Mouse (Mus musculus) adrenal gland, postnatal 14 days (tissue): ENCODE measurements around the gene Stk39. TPM values are rescaled to one million over a fixed set of nuclear protein-coding genes. Genes with fewer than 3 reads are reported as not detected.

Experiments used
- DNase-seq: peaks from one replicate; pipeline ENCODE4 v3.0.0; 2021; ENCODE audit warnings: mixed read lengths
- total RNA-seq: library from RNA; stranded (reverse); gene quantifications from 2 replicates; pipeline ENCODE4 v1.2.3, GENCODE M21; 2021

Stk39 gene
- total RNA-seq, 1 experiment from 2014 or later: 61.9 TPM

- no peak for DNase-seq
Measured at GRCm38 (mm10) chr2:68420223-68420622, 51.8 kb downstream of the Stk39 start.

DNA sequence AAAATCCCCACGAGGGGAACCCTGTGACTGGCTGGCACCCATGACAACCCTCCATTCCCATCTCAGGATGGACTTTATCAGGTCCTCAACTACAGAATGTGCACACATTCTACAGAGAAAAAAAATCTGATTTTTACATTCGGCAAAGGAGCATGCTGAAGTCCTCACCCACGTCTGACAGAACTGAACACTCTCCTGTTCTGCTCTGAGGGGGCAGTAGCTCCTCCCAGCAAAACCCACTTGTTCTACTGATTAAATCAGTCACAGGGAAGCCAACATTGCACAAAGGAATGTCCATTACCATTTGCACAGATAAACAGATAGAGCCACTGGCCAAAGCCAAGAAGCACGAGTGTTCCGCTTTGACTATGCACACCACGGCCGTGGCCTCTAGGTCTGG is 52.3 kb downstream of the Stk39 start:
- no peak for DNase-seq

GRCm38 (mm10) chr2:68419165-68419564 is 52.9 kb downstream of the Stk39 start:
- no peak for DNase-seq

DNA sequence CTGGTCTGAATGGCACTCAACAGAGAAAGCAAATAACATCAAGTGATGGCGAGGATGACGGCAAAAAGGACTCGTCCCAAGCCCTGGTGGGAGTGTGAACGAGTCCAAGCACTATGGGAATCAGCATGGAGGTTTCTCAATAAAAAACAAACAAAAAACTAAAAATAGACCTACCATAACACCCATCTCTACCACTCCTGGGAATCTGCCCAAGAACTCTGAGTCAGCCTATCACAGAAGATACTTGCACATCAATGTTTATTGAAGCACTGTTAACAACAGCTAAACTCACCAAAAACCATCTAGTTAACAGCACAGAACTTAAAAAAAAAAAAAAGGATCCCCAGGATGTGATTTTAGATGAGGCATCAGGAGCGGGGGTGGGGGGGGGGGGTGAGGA is 55.0 kb downstream of the Stk39 start:
- no peak for DNase-seq

DNA sequence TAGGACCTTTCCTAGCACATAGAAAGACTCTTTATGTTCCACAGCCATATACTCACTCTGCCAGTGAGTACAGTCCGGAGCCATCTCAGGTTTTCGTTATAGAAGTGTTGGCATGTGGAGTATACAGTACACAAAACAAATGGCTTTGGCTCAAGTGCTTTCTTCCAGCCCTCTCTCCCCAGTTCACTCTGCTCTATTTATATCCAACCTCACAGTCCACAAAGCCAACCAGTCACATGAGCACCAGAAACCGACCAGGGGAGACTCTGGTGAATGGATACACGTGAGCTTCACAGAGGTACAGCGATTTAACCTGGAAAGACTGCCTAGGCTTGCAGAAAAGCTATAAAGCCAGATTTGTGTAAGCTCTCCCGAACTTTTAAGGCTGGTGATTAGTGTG is 56.4 kb downstream of the Stk39 start:
- no peak for DNase-seq

GRCm38 (mm10) chr2:68412149-68412548 is 59.9 kb downstream of the Stk39 start:
- no peak for DNase-seq

GRCm38 (mm10) chr2:68411201-68411600 is 60.9 kb downstream of the Stk39 start:
- no peak for DNase-seq

- no peak for DNase-seq
Measured at GRCm38 (mm10) chr2:68409640-68410215, 62.3 kb downstream of the Stk39 start.

- DNase-seq: no peak
Measured at GRCm38 (mm10) chr2:68408271-68408980, 63.6 kb downstream of the Stk39 start.

DNA sequence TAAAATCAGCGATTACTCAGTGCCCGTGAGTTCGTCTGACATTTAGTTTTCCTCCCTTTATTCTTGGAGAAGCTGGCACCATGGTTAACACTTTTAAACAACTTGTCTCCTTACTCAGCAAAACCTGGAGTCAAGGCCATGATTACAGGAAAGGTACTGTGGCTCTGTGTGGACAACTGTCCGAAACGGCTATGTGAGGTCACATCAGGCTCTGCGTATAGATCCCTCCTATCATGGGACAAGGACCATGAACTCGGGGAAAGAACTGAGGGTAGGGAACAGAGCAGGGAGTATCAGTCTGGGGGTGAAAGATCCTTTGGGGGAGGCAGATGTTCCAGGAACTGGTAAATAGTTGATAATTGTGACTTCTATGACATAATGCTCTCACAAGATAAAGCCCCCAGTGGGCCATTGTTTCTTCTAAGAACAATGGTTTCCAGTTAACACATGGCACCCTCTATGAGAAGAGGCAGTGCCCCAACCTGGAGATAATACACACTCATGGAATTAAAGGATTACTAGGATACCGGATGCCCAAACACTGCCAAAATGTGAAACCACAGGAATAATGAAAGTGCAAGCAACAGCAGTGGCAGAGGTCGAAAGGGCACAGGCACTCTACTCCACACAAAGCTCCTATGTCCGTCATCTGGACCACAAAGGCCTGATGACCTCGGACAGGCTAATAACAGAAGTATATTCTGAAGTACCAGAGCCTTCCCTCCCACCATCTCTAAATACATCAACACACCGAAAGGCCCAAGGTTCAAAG is 64.7 kb downstream of the Stk39 start:
- DNase-seq: no peak

DNA sequence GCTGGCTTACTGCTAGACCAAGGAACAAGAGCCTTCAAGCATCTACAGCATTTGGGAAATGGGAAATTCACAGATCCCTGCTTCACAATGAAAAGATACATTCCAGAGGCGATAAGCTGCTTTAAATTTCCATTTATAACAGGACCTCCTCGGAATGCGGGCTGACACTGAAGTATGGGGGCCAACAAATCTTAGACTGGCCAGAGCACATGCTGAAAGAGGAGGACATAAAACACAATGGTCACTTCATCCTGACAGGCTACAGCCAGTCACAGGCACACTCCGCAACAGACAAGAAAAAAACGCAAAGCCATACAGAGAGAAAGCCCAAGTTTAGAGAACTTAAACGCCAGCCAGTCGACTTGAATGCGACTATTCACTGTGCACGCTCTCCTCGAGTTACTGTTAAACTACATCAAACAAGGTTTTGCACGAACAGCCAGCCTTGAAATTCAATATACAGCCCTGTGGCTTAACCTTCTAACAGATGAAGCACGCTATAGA is 65.4 kb downstream of the Stk39 start:
- DNase-seq: no peak

GRCm38 (mm10) chr2:68405163-68405715 is 66.8 kb downstream of the Stk39 start:
- DNase-seq: peak; percentile 44

- DNase-seq: no peak
Measured at GRCm38 (mm10) chr2:68404274-68405162, 67.5 kb downstream of the Stk39 start.

- no peak for DNase-seq
Measured at GRCm38 (mm10) chr2:68393611-68394549, 78.2 kb downstream of the Stk39 start.

DNA sequence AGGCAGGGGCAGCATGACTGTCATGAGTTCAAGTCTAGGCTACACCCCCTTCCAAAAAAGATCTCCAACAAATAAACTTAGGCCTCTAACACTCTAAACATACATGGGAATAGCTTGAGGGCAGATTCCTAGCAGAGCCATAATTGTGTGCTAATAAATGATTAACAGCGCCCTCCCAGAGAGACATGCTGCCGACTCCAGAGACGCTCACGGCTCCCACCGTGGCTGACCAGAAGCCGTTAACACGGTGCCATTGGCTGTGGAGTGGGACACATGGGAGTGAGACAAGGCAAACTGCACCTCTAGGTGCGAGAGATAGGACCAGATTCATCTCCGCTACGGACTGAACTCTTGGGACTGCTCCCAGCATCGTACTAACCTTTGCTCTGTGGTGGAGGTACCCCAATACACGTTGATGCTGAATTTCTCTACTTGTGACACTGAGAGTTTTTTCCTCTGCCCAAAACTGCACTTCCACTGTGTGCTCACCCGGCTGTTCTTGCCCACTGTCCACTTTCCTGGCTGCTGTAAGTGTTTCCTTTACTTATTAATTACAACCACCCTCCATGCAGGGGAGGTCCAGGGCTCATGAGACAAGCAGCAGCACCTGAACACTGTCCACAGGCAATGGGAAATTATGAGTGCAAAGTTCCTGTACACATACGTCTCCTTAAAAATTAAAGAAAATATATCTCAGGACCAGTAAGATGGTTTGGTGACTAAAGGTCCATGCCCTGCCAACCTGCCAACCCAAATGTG is 84.1 kb downstream of the Stk39 start:
- DNase-seq: no peak

DNA sequence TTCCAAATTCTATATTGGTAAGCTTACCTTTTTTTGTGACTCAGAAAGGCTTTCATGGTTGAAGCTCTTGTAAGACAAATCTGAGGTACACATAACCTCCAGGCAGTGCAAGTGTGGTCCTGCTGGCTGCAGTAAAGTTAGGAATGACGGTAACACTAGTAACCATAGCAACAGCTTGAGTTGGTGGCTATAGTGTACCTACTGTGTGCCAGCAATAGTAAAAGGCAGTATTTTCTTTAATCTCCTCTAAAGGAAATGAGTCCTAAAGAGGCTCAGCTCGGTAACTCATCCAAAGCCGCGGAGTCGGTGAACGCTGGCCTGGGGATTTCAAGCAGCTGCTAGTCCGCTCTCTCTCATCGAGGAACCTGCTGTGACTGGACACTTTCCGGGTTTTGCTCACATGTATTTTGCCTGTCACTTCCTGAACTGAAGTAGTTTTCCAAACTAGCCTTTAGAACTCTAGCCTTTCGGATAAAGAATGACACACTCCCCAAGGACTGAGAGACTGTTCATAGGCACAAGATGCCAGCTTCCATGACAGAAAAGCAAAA is 85.7 kb downstream of the Stk39 start:
- no peak for DNase-seq

- peak; percentile 57 for DNase-seq
Measured at GRCm38 (mm10) chr2:68385654-68386312, 86.3 kb downstream of the Stk39 start.

GRCm38 (mm10) chr2:68383964-68384363 is 88.1 kb downstream of the Stk39 start:
- DNase-seq: no peak
